Mouse (Mus musculus): ENCODE measurements around the gene Cdk5. TPM values are rescaled to one million over a fixed set of nuclear protein-coding genes. Genes with fewer than 3 reads are reported as not detected.

The Cdk5 gene
- polyA plus RNA-seq, 1 experiment from 2014 or later, result 62.4 TPM

DNA sequence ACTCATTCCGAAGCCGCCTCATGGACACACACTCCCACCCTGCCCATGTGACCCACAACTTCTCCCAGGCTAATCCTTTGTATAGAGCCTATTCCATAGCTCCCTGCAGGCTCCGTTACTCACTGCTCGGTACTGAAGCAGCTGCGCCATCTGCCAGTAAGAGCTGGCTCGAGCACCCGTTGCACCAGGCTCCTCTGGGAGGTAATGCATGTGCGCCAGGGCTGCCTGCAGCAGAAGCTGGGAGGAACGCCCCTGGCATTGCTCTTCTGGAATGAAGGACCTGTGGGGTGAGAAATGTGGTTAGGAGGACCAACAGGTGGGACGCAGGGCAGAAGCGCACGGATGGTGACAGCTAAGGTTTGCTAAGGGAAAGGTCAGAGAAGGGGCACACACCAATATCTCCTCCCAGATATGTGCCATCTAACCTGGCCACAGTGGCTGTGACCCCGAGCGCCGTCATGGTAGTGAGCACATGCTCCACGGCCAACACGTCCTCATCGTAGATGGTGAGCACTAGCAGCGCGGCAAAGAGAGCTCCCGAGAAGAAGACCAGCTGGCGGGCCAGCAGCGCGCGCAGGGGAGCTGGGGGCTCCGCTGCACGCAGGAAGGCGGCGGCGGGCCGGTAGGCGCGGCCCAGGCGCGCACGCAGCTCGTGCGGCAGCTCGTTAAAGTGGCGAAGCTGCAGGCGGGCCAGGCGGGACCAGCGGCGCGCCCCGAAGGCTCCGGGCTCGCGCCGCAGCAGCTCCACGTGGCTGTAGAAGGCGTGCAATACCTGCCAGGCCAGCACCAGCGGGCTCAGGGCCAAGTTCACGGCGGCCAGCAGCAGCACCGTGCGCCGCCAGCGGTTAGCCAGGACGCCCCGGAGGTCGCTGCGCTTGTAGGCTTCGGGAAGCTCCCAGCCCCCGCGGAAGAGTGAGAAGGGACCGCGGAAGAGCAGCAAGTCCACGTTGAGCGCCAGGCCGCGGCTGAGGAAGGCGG, 35.8 kb downstream of the Cdk5 start:
- peak overlapping the region; percentile 96 for H3K4me2 ChIP-seq (replicated peaks; ENCODE audit: low read depth, low read length)
- peak overlapping the region; percentile 24; the same call in 1 of the 2 replicates for H3K27ac ChIP-seq (ENCODE audit: low read depth, low read length)
- no peaks in the 10 kb centered on the region for H3K36me3 ChIP-seq (ENCODE audit: control insufficient read depth, insufficient read depth, low read length)
- peak overlapping the region; percentile 52 for H3K9ac ChIP-seq (ENCODE audit: low read depth, low read length)
- ATAC-seq (ENCODE audit: low FRiP score), result peak; percentile 34; the same call in 1 of the 2 replicates
- DNase-seq (ENCODE audit: low spot score), result peak; percentile 67
- no peaks in the 10 kb centered on the region for H3K9me3 ChIP-seq (ENCODE audit: control insufficient read depth, low read length)
- H3K4me3 ChIP-seq (ENCODE audit: low read depth, low read length), result peak overlapping the region; percentile 42
- peaks cover 29% of the 10 kb centered on the region for H3K27me3 ChIP-seq (ENCODE audit: control insufficient read depth, insufficient read depth, low read length)
- 1% methylated on average over 73 of the region's 73 CpGs for WGBS
- peaks cover 9% of the 10 kb centered on the region for H3K4me1 ChIP-seq (replicated peaks; ENCODE audit: control insufficient read depth, insufficient read depth, low read length)

DNA sequence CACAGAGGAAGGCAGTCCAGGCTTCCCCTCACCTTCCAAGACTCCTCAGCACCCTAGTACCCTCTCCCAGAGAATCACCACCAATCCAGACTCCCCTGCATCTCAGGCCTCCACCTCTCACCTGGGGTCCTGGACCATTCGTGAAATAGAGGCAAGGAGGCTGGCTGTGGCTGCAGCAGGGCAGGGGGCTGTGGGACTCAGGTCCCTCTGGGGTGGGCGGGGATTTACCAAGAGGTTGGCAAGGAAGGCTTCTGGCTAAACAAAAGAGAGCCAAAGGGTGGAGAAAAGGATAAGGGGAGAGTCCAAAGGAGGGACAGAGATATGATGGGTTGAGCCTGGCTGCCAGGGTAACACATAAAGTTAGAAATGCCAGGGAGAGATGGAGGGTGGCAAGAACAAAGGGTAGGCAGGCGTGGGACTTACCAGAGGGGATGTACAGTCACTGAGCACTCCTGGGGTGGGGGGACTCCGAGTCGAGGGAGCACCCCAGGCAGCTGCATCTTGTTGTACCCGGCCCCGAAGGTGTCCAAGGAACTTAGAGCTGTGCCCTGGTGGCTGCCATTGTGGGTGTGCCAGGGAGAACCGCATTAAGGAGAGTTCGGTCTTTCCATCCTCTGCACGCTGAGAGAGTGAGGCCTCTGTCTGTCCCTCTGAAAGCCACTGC, 37.3 kb downstream of the Cdk5 start:
- H3K27ac ChIP-seq (ENCODE audit: low read depth, low read length), result no peak overlapping the region
- no peaks in the 10 kb centered on the region for H3K36me3 ChIP-seq (ENCODE audit: control insufficient read depth, insufficient read depth, low read length)
- no peak overlapping the region for H3K4me3 ChIP-seq (ENCODE audit: low read depth, low read length)
- H3K4me1 ChIP-seq (replicated peaks; ENCODE audit: control insufficient read depth, insufficient read depth, low read length), result peaks cover 9% of the 10 kb centered on the region
- no peak overlapping the region for H3K4me2 ChIP-seq (replicated peaks; ENCODE audit: low read depth, low read length)
- no peak overlapping the region for H3K9ac ChIP-seq (ENCODE audit: low read depth, low read length)
- H3K27me3 ChIP-seq (ENCODE audit: control insufficient read depth, insufficient read depth, low read length), result peaks cover 29% of the 10 kb centered on the region
- 82% methylated on average over 10 of the region's 10 CpGs for WGBS
- no peaks in the 10 kb centered on the region for H3K9me3 ChIP-seq (ENCODE audit: control insufficient read depth, low read length)
- ATAC-seq (ENCODE audit: low FRiP score), result no peak
- DNase-seq (ENCODE audit: low spot score), result no peak

DNA sequence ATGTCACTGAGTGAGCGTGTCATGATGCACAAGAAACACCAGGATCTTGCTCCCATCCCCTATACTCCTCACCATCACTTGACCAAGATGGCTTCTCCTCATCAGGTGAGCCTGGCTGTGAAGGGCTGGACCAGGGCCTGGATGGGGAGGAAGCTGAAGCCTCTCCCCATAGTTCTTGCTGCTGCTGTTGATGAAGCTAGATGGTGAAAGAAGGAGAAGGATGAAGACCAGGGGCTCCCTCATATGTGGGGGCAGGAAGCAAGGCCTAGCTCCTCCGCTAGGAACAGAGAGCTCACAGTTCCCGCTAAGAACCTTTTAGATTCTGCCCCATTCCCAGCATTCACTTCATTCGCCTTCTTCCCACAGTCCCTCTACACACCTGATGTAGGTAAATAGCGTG, 38.0 kb downstream of the Cdk5 start:
- peaks cover 29% of the 10 kb centered on the region for H3K27me3 ChIP-seq (ENCODE audit: control insufficient read depth, insufficient read depth, low read length)
- peaks cover 9% of the 10 kb centered on the region for H3K4me1 ChIP-seq (replicated peaks; ENCODE audit: control insufficient read depth, insufficient read depth, low read length)
- H3K4me3 ChIP-seq (ENCODE audit: low read depth, low read length), result no peak overlapping the region
- DNase-seq (ENCODE audit: low spot score) (no peak), ATAC-seq (ENCODE audit: low FRiP score) (no peak)
- no peak overlapping the region for H3K27ac ChIP-seq (ENCODE audit: low read depth, low read length)
- H3K9me3 ChIP-seq (ENCODE audit: control insufficient read depth, low read length), result no peaks in the 10 kb centered on the region
- H3K9ac ChIP-seq (ENCODE audit: low read depth, low read length), result no peak overlapping the region
- WGBS, result 83% methylated on average over 5 of the region's 5 CpGs
- H3K4me2 ChIP-seq (replicated peaks; ENCODE audit: low read depth, low read length), result no peak overlapping the region
- no peaks in the 10 kb centered on the region for H3K36me3 ChIP-seq (ENCODE audit: control insufficient read depth, insufficient read depth, low read length)

DNA sequence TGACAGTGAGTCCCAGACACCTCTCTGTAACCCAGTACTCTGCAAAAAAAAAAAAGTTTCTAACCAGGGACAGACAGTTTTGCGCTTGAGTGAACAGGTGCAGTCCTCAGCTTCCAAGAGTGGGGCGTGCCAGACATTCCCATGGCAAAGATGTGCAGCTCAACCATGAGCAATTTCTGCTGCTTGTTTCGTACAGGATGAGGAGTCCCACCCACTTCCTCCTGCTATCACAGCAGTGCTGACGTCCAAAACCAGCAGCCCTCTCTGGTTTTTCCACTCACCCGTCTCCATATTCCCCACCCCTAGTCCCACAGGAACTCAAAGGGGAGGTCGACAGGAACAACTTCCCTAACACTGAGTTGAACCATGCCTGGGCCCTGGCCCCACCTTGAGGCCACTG, 38.9 kb downstream of the Cdk5 start:
- H3K9me3 ChIP-seq (ENCODE audit: control insufficient read depth, low read length), result no peaks in the 10 kb centered on the region
- no peaks in the 10 kb centered on the region for H3K36me3 ChIP-seq (ENCODE audit: control insufficient read depth, insufficient read depth, low read length)
- H3K27me3 ChIP-seq (ENCODE audit: control insufficient read depth, insufficient read depth, low read length), result peaks cover 26% of the 10 kb centered on the region
- peaks cover 7% of the 10 kb centered on the region for H3K4me1 ChIP-seq (replicated peaks; ENCODE audit: control insufficient read depth, insufficient read depth, low read length)
- no peak overlapping the region for H3K4me3 ChIP-seq (ENCODE audit: low read depth, low read length)
- no peak overlapping the region for H3K4me2 ChIP-seq (replicated peaks; ENCODE audit: low read depth, low read length)
- no peak overlapping the region for H3K27ac ChIP-seq (ENCODE audit: low read depth, low read length)
- 64% methylated on average over 6 of the region's 6 CpGs for WGBS
- ATAC-seq (ENCODE audit: low FRiP score), result no peak
- H3K9ac ChIP-seq (ENCODE audit: low read depth, low read length), result no peak overlapping the region
- DNase-seq (ENCODE audit: low spot score), result no peak

DNA sequence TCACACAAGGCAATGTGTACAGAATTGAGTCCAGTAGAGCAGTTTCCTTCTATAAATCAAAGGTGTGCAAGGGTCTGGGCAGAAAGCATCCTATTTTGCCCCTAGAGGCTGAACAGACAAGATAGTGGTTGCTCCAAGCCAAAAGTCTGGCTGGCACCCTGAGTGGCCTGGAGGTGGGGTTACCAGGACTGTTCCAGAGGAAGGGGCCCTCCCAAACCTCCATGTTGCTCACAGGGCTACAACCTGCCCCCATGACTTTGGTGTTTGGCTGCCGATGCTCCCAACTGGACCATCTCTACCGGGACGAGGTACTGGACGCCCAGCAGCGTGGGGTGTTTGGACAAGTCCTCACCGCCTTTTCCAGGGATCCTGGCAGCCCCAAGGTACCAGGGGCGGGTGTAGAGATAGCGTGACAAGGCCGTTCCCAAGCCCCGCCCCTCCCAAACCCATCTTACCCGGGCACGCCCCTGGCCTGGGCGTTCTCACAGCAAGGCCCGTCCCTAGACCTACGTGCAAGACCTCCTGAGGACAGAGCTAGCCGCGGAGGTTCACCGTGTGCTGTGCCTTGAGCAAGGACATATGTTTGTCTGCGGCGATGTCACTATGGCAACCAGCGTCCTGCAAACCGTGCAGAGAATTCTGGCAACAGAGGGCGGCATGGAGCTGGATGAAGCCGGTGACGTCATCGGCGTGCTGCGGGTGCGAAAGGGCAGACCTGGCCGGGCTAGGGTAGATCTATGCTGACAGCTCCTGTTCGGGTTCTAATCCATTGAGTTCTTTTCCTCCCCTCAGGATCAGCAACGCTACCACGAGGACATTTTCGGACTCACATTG, 40.1 kb downstream of the Cdk5 start:
- no peaks in the 10 kb centered on the region for H3K9me3 ChIP-seq (ENCODE audit: control insufficient read depth, low read length)
- H3K36me3 ChIP-seq (ENCODE audit: control insufficient read depth, insufficient read depth, low read length), result no peaks in the 10 kb centered on the region
- peak overlapping the region; percentile 34 for H3K4me3 ChIP-seq (ENCODE audit: low read depth, low read length)
- H3K27me3 ChIP-seq (ENCODE audit: control insufficient read depth, insufficient read depth, low read length), result peaks cover 18% of the 10 kb centered on the region
- DNase-seq (ENCODE audit: low spot score) (peak; percentile 94), ATAC-seq (ENCODE audit: low FRiP score) (peak; percentile 84)
- peaks cover 6% of the 10 kb centered on the region for H3K4me1 ChIP-seq (replicated peaks; ENCODE audit: control insufficient read depth, insufficient read depth, low read length)
- 1% methylated on average over 34 of the region's 34 CpGs for WGBS
- H3K27ac ChIP-seq (ENCODE audit: low read depth, low read length), result no peak overlapping the region
- peak overlapping the region; percentile 60 for H3K4me2 ChIP-seq (replicated peaks; ENCODE audit: low read depth, low read length)
- H3K9ac ChIP-seq (ENCODE audit: low read depth, low read length), result peak overlapping the region; percentile 37; the same call in 1 of the 2 replicates

DNA sequence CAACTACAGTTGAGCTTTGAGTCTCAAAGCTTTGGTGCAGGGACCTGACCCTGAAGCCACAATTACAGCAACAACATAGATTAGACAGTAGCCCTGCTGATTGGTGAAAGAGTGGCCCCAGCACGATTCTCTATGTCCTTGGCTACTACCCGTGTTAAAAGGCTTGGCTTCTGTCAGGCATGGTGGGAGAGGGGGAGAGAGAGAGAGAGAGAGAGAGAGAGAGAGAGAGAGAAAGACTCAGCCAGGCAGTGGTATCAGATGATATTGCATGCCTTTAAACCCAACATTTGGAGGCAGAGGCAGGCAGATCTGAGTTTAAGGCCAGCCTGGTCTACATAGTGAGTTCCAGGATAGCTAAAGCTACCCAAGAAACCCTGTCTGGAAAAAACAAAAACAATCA, 41.3 kb downstream of the Cdk5 start:
- H3K4me1 ChIP-seq (replicated peaks; ENCODE audit: control insufficient read depth, insufficient read depth, low read length), result no peaks in the 10 kb centered on the region
- peaks cover 6% of the 10 kb centered on the region; the same call in 1 of the 2 replicates for H3K27me3 ChIP-seq (ENCODE audit: control insufficient read depth, insufficient read depth, low read length)
- no peak overlapping the region for H3K9ac ChIP-seq (ENCODE audit: low read depth, low read length)
- DNase-seq (ENCODE audit: low spot score) (no peak), ATAC-seq (ENCODE audit: low FRiP score) (no peak)
- H3K9me3 ChIP-seq (ENCODE audit: control insufficient read depth, low read length), result no peaks in the 10 kb centered on the region
- no peaks in the 10 kb centered on the region for H3K36me3 ChIP-seq (ENCODE audit: control insufficient read depth, insufficient read depth, low read length)
- H3K27ac ChIP-seq (ENCODE audit: low read depth, low read length), result no peak overlapping the region
- H3K4me2 ChIP-seq (replicated peaks; ENCODE audit: low read depth, low read length), result no peak overlapping the region
- 60% methylated on average over 2 of the region's 2 CpGs for whole genome bisulfite sequencing
- H3K4me3 ChIP-seq (ENCODE audit: low read depth, low read length), result no peak overlapping the region

DNA sequence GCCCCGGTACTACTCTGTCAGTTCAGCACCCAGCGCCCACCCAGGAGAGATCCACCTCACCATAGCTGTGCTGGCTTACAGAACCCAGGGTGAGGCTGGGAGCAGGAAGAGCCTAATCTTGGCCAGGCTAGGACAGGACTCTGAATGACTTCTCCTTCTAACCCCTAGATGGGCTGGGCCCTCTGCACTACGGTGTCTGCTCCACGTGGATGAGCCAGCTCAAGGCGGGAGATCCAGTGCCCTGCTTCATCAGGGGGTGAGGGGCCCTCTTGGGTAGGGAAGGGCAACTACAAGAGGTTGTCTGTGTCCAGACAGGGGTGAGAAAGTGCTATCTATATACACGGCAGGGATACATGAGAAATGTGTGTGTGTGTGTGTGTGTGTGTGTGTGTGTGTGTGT, 41.8 kb downstream of the Cdk5 start:
- H3K9me3 ChIP-seq (ENCODE audit: control insufficient read depth, low read length), result no peaks in the 10 kb centered on the region
- WGBS, result 64% methylated on average over 6 of the region's 6 CpGs
- no peak for DNase-seq (ENCODE audit: low spot score)
- peaks cover under 1% of the 10 kb centered on the region; the same call in 1 of the 2 replicates for H3K27me3 ChIP-seq (ENCODE audit: control insufficient read depth, insufficient read depth, low read length)
- ATAC-seq (ENCODE audit: low FRiP score), result no peak
- H3K27ac ChIP-seq (ENCODE audit: low read depth, low read length), result no peak overlapping the region
- H3K4me1 ChIP-seq (replicated peaks; ENCODE audit: control insufficient read depth, insufficient read depth, low read length), result no peaks in the 10 kb centered on the region
- H3K4me3 ChIP-seq (ENCODE audit: low read depth, low read length), result no peak overlapping the region
- no peak overlapping the region for H3K4me2 ChIP-seq (replicated peaks; ENCODE audit: low read depth, low read length)
- H3K9ac ChIP-seq (ENCODE audit: low read depth, low read length), result no peak overlapping the region
- no peaks in the 10 kb centered on the region for H3K36me3 ChIP-seq (ENCODE audit: control insufficient read depth, insufficient read depth, low read length)

DNA sequence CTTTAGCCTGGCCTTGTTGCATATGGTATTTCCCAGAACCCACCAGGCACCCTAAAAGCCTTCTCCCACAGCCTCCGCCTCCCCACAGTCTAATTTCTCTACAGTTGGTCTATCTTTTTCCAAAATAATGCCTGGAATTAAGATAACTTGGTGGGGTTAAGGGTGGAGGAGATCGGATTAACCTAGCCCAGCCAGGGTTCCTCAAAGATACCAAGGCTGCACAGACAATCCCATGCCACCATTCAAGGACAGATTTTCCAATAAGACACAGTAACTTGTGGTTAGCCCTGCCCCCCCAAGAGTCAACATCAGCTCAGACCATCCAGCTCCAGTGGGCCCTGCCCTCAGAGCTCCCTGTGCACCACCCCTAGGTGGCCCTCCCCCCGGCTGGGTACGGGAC, 42.8 kb downstream of the Cdk5 start:
- no peak for DNase-seq (ENCODE audit: low spot score)
- ATAC-seq (ENCODE audit: low FRiP score), result no peak
- no peak overlapping the region for H3K27ac ChIP-seq (ENCODE audit: low read depth, low read length)

More for the DNA sequence above, 42.8 kb downstream of the Cdk5 start:
- no peak overlapping the region for H3K4me2 ChIP-seq (replicated peaks; ENCODE audit: low read depth, low read length)
- no peak overlapping the region for H3K9ac ChIP-seq (ENCODE audit: low read depth, low read length)
- H3K9me3 ChIP-seq (ENCODE audit: control insufficient read depth, low read length), result no peaks in the 10 kb centered on the region
- H3K27me3 ChIP-seq (ENCODE audit: control insufficient read depth, insufficient read depth, low read length), result no peaks in the 10 kb centered on the region
- H3K36me3 ChIP-seq (ENCODE audit: control insufficient read depth, insufficient read depth, low read length), result no peaks in the 10 kb centered on the region
- 90% methylated on average over 4 of the region's 4 CpGs for WGBS
- no peak overlapping the region for H3K4me3 ChIP-seq (ENCODE audit: low read depth, low read length)
- H3K4me1 ChIP-seq (replicated peaks; ENCODE audit: control insufficient read depth, insufficient read depth, low read length), result no peaks in the 10 kb centered on the region
